Mouse (Mus musculus) layer of hippocampus, adult 2 months (tissue): ENCODE results near the gene Vmn1r125. TPM values are rescaled to one million over a fixed set of nuclear protein-coding genes. Genes with fewer than 3 reads are reported as not detected.
"Not testable (repeated sequence)": the region's sequence is repeated elsewhere in the genome, so short reads cannot be mapped to it uniquely, and the experiment has no call there.

Source experiments
- DNase-seq, 2 experiments: peaks; one replicate each; pipeline ENCODE4 v3.0.0; 2022; ENCODE audit warnings: low spot score in 2 of 2
- H3K27ac ChIP-seq: fragments of 200-600 bp; 2 replicates; pipeline ENCODE4 v1.8.1; 2022
- H3K4me3 ChIP-seq: fragments of 200-600 bp; 2 replicates; pipeline ENCODE4 v1.8.1; 2022; ENCODE audit warnings: mild to moderate bottlenecking
- long read RNA-seq, 2 experiments: library from polyadenylated mRNA; stranded (forward); transcript quantifications; one replicate each; pipeline ENCODE4 v2.0.0; 2021; ENCODE audit warnings: borderline mapping rate in 2 of 2
- total RNA-seq, 2 experiments: library from RNA; stranded (reverse); gene quantifications; 2 replicates each; pipeline ENCODE4 v1.2.3; 2021

Gene Vmn1r125
- total RNA-seq, result not detected
- long read RNA-seq, experiment 1, result 0 reads
- long read RNA-seq, experiment 2, result 0 reads

DNA sequence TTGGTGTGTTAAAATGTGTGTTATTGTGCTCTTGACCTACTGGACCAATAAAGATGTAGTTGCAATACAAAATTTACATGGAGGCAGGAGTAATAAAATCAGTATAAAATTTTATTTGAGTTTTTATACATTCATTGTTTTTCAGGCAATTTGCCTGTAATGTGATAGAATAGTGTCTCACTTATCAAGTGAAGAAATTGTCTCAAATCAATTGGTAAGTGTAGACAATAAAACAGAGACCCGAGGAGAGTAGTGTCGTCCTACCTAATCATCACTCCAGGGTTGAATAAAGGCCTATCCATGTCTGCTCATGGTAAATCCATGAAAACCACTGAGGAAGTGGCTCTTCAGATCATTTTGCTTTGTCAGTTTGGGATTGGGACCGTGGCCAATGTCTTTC is at the start of gene Vmn1r125:
Gene Vmn1r125, plus strand, starts transcription at position 301 of the 400 bp plus-strand sequence.
- not testable (repeated sequence) for DNase-seq, H3K4me3 ChIP-seq, H3K27ac ChIP-seq

DNA sequence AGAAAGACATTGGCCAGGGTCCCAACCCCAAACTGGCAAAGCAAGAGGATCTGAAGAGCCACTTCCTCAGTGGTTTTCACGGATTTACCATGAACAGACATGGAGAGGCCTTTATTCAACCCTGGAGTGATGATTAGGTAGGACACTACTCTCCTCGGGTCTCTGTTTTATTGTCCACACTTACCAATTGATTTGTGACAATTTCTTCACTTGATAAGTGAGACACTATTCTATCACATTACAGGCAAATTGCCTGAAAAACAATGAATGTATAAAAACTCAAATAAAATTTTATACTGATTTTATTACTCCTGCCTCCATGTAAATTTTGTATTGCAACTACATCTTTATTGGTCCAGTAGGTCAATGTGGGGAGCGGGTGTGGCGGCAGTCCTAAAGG is 11.5 kb upstream of the Vmn1r125 start, which contains the start of gene Vmn1r124:
Gene Vmn1r124, minus strand, starts transcription at position 101 of the 400 bp plus-strand sequence.
- H3K4me3 ChIP-seq, H3K27ac ChIP-seq, DNase-seq: not testable (repeated sequence)

- H3K4me3 ChIP-seq, DNase-seq, H3K27ac ChIP-seq: not testable (repeated sequence)
Observed at GRCm38 (mm10) chr7:21301367-21301766, 29.4 kb downstream of the Vmn1r125 start, which contains the start of gene Vmn1r126. Gene Vmn1r126, minus strand, starts transcription at chr7:21301467.

DNA sequence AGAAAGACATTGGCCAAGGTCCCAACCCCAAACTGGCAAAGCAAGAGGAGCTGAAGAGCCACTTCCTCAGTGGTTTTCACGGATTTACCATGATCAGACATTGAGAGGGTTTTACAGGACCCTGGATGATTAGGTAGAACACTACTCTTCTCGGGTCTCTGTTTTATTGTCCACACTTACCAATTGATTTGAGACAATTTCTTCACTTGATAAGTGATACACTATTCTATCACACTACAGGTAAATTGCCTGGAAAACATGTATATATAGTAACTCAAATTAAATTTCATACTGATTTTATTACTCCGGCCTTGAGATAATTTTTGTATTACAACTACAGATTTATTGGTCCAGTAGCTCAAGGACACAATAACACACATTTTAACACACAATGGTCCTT is 47.8 kb downstream of the Vmn1r125 start, which contains the start of gene Vmn1r127:
Gene Vmn1r127, minus strand, starts transcription at position 101 of the 400 bp plus-strand sequence.
- not testable (repeated sequence) for DNase-seq, H3K27ac ChIP-seq, H3K4me3 ChIP-seq

Other genes starting within 250 kb of the Vmn1r125 start
- gene Vmn1r120, start 218.4 kb upstream of the Vmn1r125 start, total RNA-seq, result not detected
- gene Vmn1r121, start 173.7 kb upstream of the Vmn1r125 start, total RNA-seq, result not detected
- gene Vmn1r122, start 138.1 kb upstream of the Vmn1r125 start, total RNA-seq, result not detected
- gene Vmn1r123, start 110.0 kb upstream of the Vmn1r125 start, total RNA-seq, result not detected
- not detected for gene Gm5157, start 81.8 kb upstream of the Vmn1r125 start, total RNA-seq
- gene Vmn1r124, start 11.6 kb upstream of the Vmn1r125 start, total RNA-seq, result not detected
- gene Vmn1r126, start 29.3 kb downstream of the Vmn1r125 start, total RNA-seq, result not detected
- gene Vmn1r127, start 47.7 kb downstream of the Vmn1r125 start, total RNA-seq, result not detected
- not detected for gene Vmn1r128, start 77.2 kb downstream of the Vmn1r125 start, total RNA-seq
- gene Vmn1r129, start 89.1 kb downstream of the Vmn1r125 start, total RNA-seq, result not detected
- gene Gm6882, start 160.6 kb downstream of the Vmn1r125 start, total RNA-seq, result not detected
- gene Vmn1r130, start 239.6 kb downstream of the Vmn1r125 start, total RNA-seq, result not detected